Mouse (Mus musculus): ENCODE measurements around the gene Rora.

Gene Rora

GRCm38 (mm10) chr9:69321956-69322355 is 668.4 kb downstream of the Rora start:
- Histone ChIP-seq H3K36me3 (ENCODE audit: insufficient read depth, low read length) (no peaks in the 10 kb centered on the region), H3K4me1 (replicated peaks; ENCODE audit: low read depth, low read length) (no peaks in the 10 kb centered on the region), H3K27me3 (ENCODE audit: insufficient read depth, low read length) (no peaks in the 10 kb centered on the region), H3K9me3 (ENCODE audit: low read length) (no peaks in the 10 kb centered on the region), H3K4me3 (replicated peaks; ENCODE audit: low read length) (no peak overlapping the region)
- TF ChIP-seq CTCF (conservative IDR thresholded peaks at IDR 0.05; ENCODE audit: low read length) (no peak), NANOG (IDR thresholded peaks at IDR 0.05; ENCODE audit: borderline replicate concordance, low read length) (no peak), POU5F1 (IDR thresholded peaks at IDR 0.05; ENCODE audit: borderline replicate concordance, low read length) (no peak)

GRCm38 (mm10) chr9:69323831-69324230 is 670.2 kb downstream of the Rora start:
- Histone ChIP-seq H3K4me3 (replicated peaks; ENCODE audit: low read length) (no peak overlapping the region), H3K27me3 (ENCODE audit: insufficient read depth, low read length) (no peaks in the 10 kb centered on the region), H3K4me1 (replicated peaks; ENCODE audit: low read depth, low read length) (no peaks in the 10 kb centered on the region), H3K36me3 (ENCODE audit: insufficient read depth, low read length) (no peaks in the 10 kb centered on the region), H3K9me3 (ENCODE audit: low read length) (no peaks in the 10 kb centered on the region)
- TF ChIP-seq CTCF (conservative IDR thresholded peaks at IDR 0.05; ENCODE audit: low read length) (no peak), POU5F1 (IDR thresholded peaks at IDR 0.05; ENCODE audit: borderline replicate concordance, low read length) (no peak), NANOG (IDR thresholded peaks at IDR 0.05; ENCODE audit: borderline replicate concordance, low read length) (no peak)

GRCm38 (mm10) chr9:69327077-69327476 is 673.5 kb downstream of the Rora start:
- Histone ChIP-seq H3K4me1 (replicated peaks; ENCODE audit: low read depth, low read length) (no peaks in the 10 kb centered on the region), H3K36me3 (ENCODE audit: insufficient read depth, low read length) (no peaks in the 10 kb centered on the region), H3K9me3 (ENCODE audit: low read length) (no peaks in the 10 kb centered on the region), H3K27me3 (ENCODE audit: insufficient read depth, low read length) (no peaks in the 10 kb centered on the region), H3K4me3 (replicated peaks; ENCODE audit: low read length) (no peak overlapping the region)
- TF ChIP-seq NANOG (IDR thresholded peaks at IDR 0.05; ENCODE audit: borderline replicate concordance, low read length), result no peak
- TF ChIP-seq POU5F1 (IDR thresholded peaks at IDR 0.05; ENCODE audit: borderline replicate concordance, low read length), result no peak
- TF ChIP-seq CTCF (conservative IDR thresholded peaks at IDR 0.05; ENCODE audit: low read length), result no peak

GRCm38 (mm10) chr9:69327591-69327990 is 674.0 kb downstream of the Rora start:
- no peaks in the 10 kb centered on the region for H3K9me3 ChIP-seq (ENCODE audit: low read length)
- H3K4me1 ChIP-seq (replicated peaks; ENCODE audit: low read depth, low read length), result peaks cover 2% of the 10 kb centered on the region; the same call in 1 of the 2 replicates
- H3K4me3 ChIP-seq (replicated peaks; ENCODE audit: low read length), result no peak overlapping the region
- TF ChIP-seq CTCF (conservative IDR thresholded peaks at IDR 0.05; ENCODE audit: low read length) (no peak), POU5F1 (IDR thresholded peaks at IDR 0.05; ENCODE audit: borderline replicate concordance, low read length) (no peak), NANOG (IDR thresholded peaks at IDR 0.05; ENCODE audit: borderline replicate concordance, low read length) (no peak)
- H3K27me3 ChIP-seq (ENCODE audit: insufficient read depth, low read length), result no peaks in the 10 kb centered on the region
- no peaks in the 10 kb centered on the region for H3K36me3 ChIP-seq (ENCODE audit: insufficient read depth, low read length)

GRCm38 (mm10) chr9:69331790-69332189 is 678.2 kb downstream of the Rora start:
- no peak for TF ChIP-seq NANOG (IDR thresholded peaks at IDR 0.05; ENCODE audit: borderline replicate concordance, low read length)
- TF ChIP-seq CTCF (conservative IDR thresholded peaks at IDR 0.05; ENCODE audit: low read length), result no peak
- TF ChIP-seq POU5F1 (IDR thresholded peaks at IDR 0.05; ENCODE audit: borderline replicate concordance, low read length), result no peak
- Histone ChIP-seq H3K27me3 (ENCODE audit: insufficient read depth, low read length) (no peaks in the 10 kb centered on the region), H3K36me3 (ENCODE audit: insufficient read depth, low read length) (no peaks in the 10 kb centered on the region), H3K4me3 (replicated peaks; ENCODE audit: low read length) (no peak overlapping the region), H3K4me1 (replicated peaks; ENCODE audit: low read depth, low read length) (peaks cover 4% of the 10 kb centered on the region; the same call in 1 of the 2 replicates), H3K9me3 (ENCODE audit: low read length) (no peaks in the 10 kb centered on the region)

- TF ChIP-seq POU5F1 (IDR thresholded peaks at IDR 0.05; ENCODE audit: borderline replicate concordance, low read length) (no peak), NANOG (IDR thresholded peaks at IDR 0.05; ENCODE audit: borderline replicate concordance, low read length) (no peak), CTCF (conservative IDR thresholded peaks at IDR 0.05; ENCODE audit: low read length) (no peak)
- no peaks in the 10 kb centered on the region for H3K9me3 ChIP-seq (ENCODE audit: low read length)
- H3K4me1 ChIP-seq (replicated peaks; ENCODE audit: low read depth, low read length), result peaks cover 4% of the 10 kb centered on the region; the same call in 1 of the 2 replicates
- no peaks in the 10 kb centered on the region for H3K27me3 ChIP-seq (ENCODE audit: insufficient read depth, low read length)
- no peaks in the 10 kb centered on the region for H3K36me3 ChIP-seq (ENCODE audit: insufficient read depth, low read length)
- H3K4me3 ChIP-seq (replicated peaks; ENCODE audit: low read length), result no peak overlapping the region
These were observed 679.4 kb downstream of the Rora start for GRCm38 (mm10) chr9:69332802-69333568.

- Histone ChIP-seq H3K36me3 (ENCODE audit: insufficient read depth, low read length) (no peaks in the 10 kb centered on the region), H3K9me3 (ENCODE audit: low read length) (no peaks in the 10 kb centered on the region), H3K4me3 (replicated peaks; ENCODE audit: low read length) (no peak overlapping the region), H3K27me3 (ENCODE audit: insufficient read depth, low read length) (no peaks in the 10 kb centered on the region), H3K4me1 (replicated peaks; ENCODE audit: low read depth, low read length) (peaks cover 4% of the 10 kb centered on the region; the same call in 1 of the 2 replicates)
- TF ChIP-seq CTCF (conservative IDR thresholded peaks at IDR 0.05; ENCODE audit: low read length) (no peak), NANOG (IDR thresholded peaks at IDR 0.05; ENCODE audit: borderline replicate concordance, low read length) (no peak), POU5F1 (IDR thresholded peaks at IDR 0.05; ENCODE audit: borderline replicate concordance, low read length) (no peak)
These were observed 680.1 kb downstream of the Rora start for GRCm38 (mm10) chr9:69333654-69334053.

- TF ChIP-seq CTCF (conservative IDR thresholded peaks at IDR 0.05; ENCODE audit: low read length), result no peak
- no peak for TF ChIP-seq POU5F1 (IDR thresholded peaks at IDR 0.05; ENCODE audit: borderline replicate concordance, low read length)
- TF ChIP-seq NANOG (IDR thresholded peaks at IDR 0.05; ENCODE audit: borderline replicate concordance, low read length), result no peak
- peaks cover 4% of the 10 kb centered on the region; the same call in 1 of the 2 replicates for H3K4me1 ChIP-seq (replicated peaks; ENCODE audit: low read depth, low read length)
- H3K36me3 ChIP-seq (ENCODE audit: insufficient read depth, low read length), result no peaks in the 10 kb centered on the region
- no peak overlapping the region for H3K4me3 ChIP-seq (replicated peaks; ENCODE audit: low read length)
- peaks cover under 1% of the 10 kb centered on the region for H3K9me3 ChIP-seq (ENCODE audit: low read length)
- no peaks in the 10 kb centered on the region for H3K27me3 ChIP-seq (ENCODE audit: insufficient read depth, low read length)
These were observed 680.5 kb downstream of the Rora start for GRCm38 (mm10) chr9:69334106-69334505.

Data from E14TG2a.4 (cell line).